Mouse (Mus musculus) midbrain, embryonic 14.5 days (tissue): ENCODE measurements at regions not wholly inside any gene's neighbourhood (a gene's known extent, or its start where the extent isn't known, plus 50 kb on each side); places are given as distances from the start of the nearest gene placed in this dataset.
"Not testable (repeated sequence)": the region's sequence is repeated elsewhere in the genome, so short reads cannot be mapped to it uniquely, and the experiment has no call there.

Experiments used
- ATAC-seq: fragments of 200-750 bp; cut with Nextera tagmentation; 2 replicates; pipeline ENCODE4 v1.8.0; 2017; ENCODE audit warnings: moderate number of reproducible peaks, moderate library complexity; ENCODE audit not compliant: low FRiP score, low TSS enrichment
- DNase-seq: peaks from one replicate; pipeline ENCODE4 v3.0.0-alpha.2; 2015
- H3K27ac ChIP-seq: fragments of 300-500 bp; sonication (generic); replicated peaks from 2 replicates; pipeline ENCODE4 v1.5.1; 2014; ENCODE audit warnings: mild to moderate bottlenecking, low read depth, low read length, moderate library complexity
- H3K27me3 ChIP-seq: fragments of 300-500 bp; sonication (generic); 2 replicates; pipeline ENCODE4 v1.6.1; 2014; ENCODE audit warnings: low read length, control low read depth, mixed read lengths; ENCODE audit not compliant: control insufficient read depth, insufficient read depth
- H3K36me3 ChIP-seq: fragments of 300-500 bp; sonication (generic); 2 replicates; pipeline ENCODE4 v1.6.1; 2014; ENCODE audit warnings: low read length, control low read depth; ENCODE audit not compliant: control insufficient read depth, insufficient read depth
- H3K4me1 ChIP-seq: fragments of 300-500 bp; sonication (generic); 2 replicates; pipeline ENCODE4 v1.6.1; 2014; ENCODE audit warnings: mild to moderate bottlenecking, antibody characterized with exemption, low read length, control low read depth; ENCODE audit not compliant: control insufficient read depth, insufficient read depth
- H3K4me2 ChIP-seq: fragments of 300-500 bp; sonication (generic); 2 replicates; pipeline ENCODE4 v1.6.1; 2014; ENCODE audit warnings: mild to moderate bottlenecking, low read length, moderate library complexity
- H3K4me3 ChIP-seq: fragments of 300-500 bp; sonication (generic); replicated peaks from 2 replicates; pipeline ENCODE4 v1.5.1; 2014; ENCODE audit warnings: low read depth, low read length
- H3K9ac ChIP-seq: fragments of 300-500 bp; sonication (generic); replicated peaks from 2 replicates; pipeline ENCODE4 v1.6.1; 2014; ENCODE audit warnings: mild to moderate bottlenecking, low read length, moderate library complexity
- H3K9me3 ChIP-seq: fragments of 300-500 bp; sonication (generic); 2 replicates; pipeline ENCODE4 v1.6.1; 2016; ENCODE audit warnings: low read length, control low read depth, mixed read lengths; ENCODE audit not compliant: control insufficient read depth
- WGBS: fragments of 180-500 bp; shearing (Covaris S2); extraction: QIAGEN DNeasy Blood & Tissue Kit; methylation state at CpG from one replicate; pipeline ENCODE4 v1.1.7; 2014; 5-methylcytosine and 5-hydroxymethylcytosine counted together

DNA sequence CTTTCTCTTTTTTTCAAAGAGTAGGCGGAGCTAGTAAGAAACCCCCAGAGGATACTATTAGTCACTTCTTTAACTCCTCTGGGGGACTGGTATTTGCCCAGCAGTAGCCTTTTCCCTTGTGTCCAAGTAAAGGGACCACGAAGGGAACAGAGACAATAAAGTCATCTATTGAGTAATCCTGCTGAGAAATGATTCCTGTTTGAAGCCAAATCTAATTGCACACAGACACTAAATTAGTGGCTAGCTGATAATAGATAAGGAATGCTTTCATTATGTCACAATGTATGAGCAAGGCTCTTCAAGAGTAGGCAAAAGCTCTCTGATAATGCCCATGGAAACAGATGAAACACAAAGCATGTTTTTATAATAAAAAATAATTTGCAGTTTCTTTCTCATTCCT, 201.9 kb upstream of the Gm21897 start:
- H3K9ac ChIP-seq, result no peak overlapping the region
- no peaks in the 10 kb centered on the region for H3K36me3 ChIP-seq
- H3K27me3 ChIP-seq, result no peaks in the 10 kb centered on the region
- no peaks in the 10 kb centered on the region for H3K9me3 ChIP-seq
- DNase-seq (peak; percentile 0), ATAC-seq (no peak)
- WGBS, result 47% methylated on average over 2 of the region's 2 CpGs
- H3K4me3 ChIP-seq, result no peak overlapping the region
- H3K4me2 ChIP-seq, result no peak overlapping the region
- no peak overlapping the region for H3K27ac ChIP-seq
- H3K4me1 ChIP-seq, result no peaks in the 10 kb centered on the region

DNA sequence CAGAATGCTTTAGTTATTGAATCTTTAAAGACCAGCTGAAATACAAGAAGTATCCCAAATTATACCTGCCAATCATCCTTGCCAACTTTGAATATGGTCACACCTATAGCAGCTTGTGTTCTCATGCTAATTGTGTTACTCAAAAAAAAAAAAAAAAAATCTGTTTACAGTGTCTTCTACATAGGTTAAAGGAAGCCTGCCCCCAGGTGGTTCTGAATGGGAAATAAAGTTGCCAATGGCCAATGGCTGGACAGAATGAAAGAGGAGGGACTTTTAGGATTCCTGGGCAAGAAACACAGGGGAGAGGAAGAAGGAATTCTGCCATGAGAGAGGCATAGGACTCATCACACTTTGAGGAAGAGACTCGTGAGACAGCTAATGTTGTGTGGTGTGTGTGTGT, 197.5 kb upstream of the Gm21897 start:
- Histone ChIP-seq H3K9ac (no peak overlapping the region), H3K4me1 (no peaks in the 10 kb centered on the region), H3K36me3 (no peaks in the 10 kb centered on the region), H3K4me2 (no peak overlapping the region), H3K27me3 (no peaks in the 10 kb centered on the region), H3K9me3 (no peaks in the 10 kb centered on the region), H3K4me3 (no peak overlapping the region), H3K27ac (no peak overlapping the region)
- WGBS, result 86% methylated on average over 1 of the region's 1 CpGs
- ATAC-seq, result no peak
- peak; percentile 36 for DNase-seq

GRCm38 (mm10) chr16:15128996-15129395, 188.3 kb upstream of the Gm21897 start:
- H3K9me3 ChIP-seq, result no peaks in the 10 kb centered on the region
- no peaks in the 10 kb centered on the region for H3K4me1 ChIP-seq
- H3K36me3 ChIP-seq, result no peaks in the 10 kb centered on the region
- DNase-seq, result no peak
- H3K4me3 ChIP-seq, result no peak overlapping the region
- no peak overlapping the region for H3K9ac ChIP-seq
- H3K27ac ChIP-seq, result no peak overlapping the region
- H3K27me3 ChIP-seq, result no peaks in the 10 kb centered on the region
- H3K4me2 ChIP-seq, result no peak overlapping the region
- no peak for ATAC-seq
- 89% methylated on average over 2 of the region's 2 CpGs for WGBS

DNA sequence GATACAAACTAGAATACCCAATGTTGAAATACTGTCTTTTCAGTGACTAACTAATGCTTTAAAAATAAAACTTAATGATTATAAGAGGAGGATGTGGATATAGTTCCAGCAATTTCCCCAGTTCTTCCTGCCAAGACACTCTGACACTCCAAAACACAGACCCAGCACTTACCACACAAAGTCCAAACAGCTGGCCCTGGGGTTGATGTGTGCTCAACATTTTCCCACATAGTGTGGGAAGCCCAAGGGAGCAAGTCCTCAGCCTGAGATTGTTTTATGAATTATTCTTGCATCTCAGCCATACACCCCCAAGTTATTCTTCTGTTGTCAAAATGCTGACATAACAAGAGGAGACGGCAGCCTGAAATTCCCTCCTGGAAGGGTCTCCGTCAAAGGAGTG, 187.5 kb upstream of the Gm21897 start:
- Histone ChIP-seq H3K27ac (no peak overlapping the region), H3K9ac (no peak overlapping the region), H3K4me3 (no peak overlapping the region), H3K27me3 (no peaks in the 10 kb centered on the region), H3K4me1 (no peaks in the 10 kb centered on the region), H3K36me3 (no peaks in the 10 kb centered on the region), H3K4me2 (no peak overlapping the region), H3K9me3 (no peaks in the 10 kb centered on the region)
- 85% methylated on average over 2 of the region's 2 CpGs for WGBS
- no peak for DNase-seq
- ATAC-seq, result no peak

- no peak for DNase-seq
- Histone ChIP-seq H3K4me2 (no peak overlapping the region), H3K36me3 (no peaks in the 10 kb centered on the region), H3K27me3 (no peaks in the 10 kb centered on the region), H3K9ac (no peak overlapping the region), H3K27ac (no peak overlapping the region), H3K9me3 (no peaks in the 10 kb centered on the region), H3K4me3 (no peak overlapping the region), H3K4me1 (no peaks in the 10 kb centered on the region)
- ATAC-seq, result no peak
- 76% methylated on average over 2 of the region's 2 CpGs for WGBS
Measured at GRCm38 (mm10) chr16:15157852-15158251, 159.4 kb upstream of the Gm21897 start.

DNA sequence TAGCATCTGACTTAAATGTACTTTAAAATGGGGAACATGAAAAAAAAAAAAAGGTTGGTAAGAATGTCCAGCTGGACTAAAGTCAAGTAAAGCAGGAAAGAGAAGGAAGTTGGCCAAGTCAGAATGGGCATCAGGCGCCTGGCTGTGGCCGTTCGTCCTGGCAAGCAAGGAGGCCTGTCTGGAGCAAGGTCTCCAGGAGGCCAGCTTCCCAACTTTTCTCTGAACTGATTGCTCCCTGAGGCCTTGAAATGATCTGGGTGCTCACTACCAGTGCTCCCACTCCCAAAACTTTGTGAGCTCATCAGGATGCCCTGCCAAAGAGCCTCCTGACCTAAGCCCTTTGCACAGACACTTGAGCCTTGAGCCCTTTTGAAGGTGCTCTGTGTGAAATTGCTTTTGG, 141.7 kb upstream of the Gm21897 start:
- no peaks in the 10 kb centered on the region for H3K4me1 ChIP-seq
- 94% methylated on average over 3 of the region's 3 CpGs for WGBS
- no peak overlapping the region for H3K4me2 ChIP-seq
- no peak overlapping the region for H3K9ac ChIP-seq
- no peak for ATAC-seq
- no peak overlapping the region for H3K27ac ChIP-seq
- H3K4me3 ChIP-seq, result no peak overlapping the region
- no peak for DNase-seq
- H3K36me3 ChIP-seq, result no peaks in the 10 kb centered on the region
- no peaks in the 10 kb centered on the region for H3K27me3 ChIP-seq
- H3K9me3 ChIP-seq, result no peaks in the 10 kb centered on the region

DNA sequence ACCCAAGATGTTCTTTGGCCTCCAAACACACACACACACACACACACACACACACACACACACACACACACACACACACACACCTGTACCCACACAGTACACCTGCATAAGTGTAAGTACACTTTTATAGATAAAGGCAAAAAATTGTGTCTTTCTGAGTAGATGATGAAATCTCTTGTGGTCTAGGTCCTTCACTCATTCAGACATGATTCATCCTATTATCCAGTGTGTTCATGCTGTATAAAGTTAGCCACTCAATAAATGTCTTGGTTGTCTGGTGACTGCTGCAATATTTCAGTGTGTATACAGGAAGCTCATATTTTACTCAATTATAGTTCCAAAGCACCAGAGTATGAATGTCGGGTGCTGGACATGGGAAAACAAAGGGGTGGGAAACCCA, 131.5 kb upstream of the Gm21897 start:
- H3K4me2 ChIP-seq, result no peak overlapping the region
- H3K27ac ChIP-seq, result no peak overlapping the region
- 100% methylated on average over 1 of the region's 1 CpGs for WGBS
- DNase-seq, result no peak
- H3K27me3 ChIP-seq, result no peaks in the 10 kb centered on the region
- H3K9ac ChIP-seq, result no peak overlapping the region
- H3K36me3 ChIP-seq, result no peaks in the 10 kb centered on the region
- no peaks in the 10 kb centered on the region for H3K9me3 ChIP-seq
- no peaks in the 10 kb centered on the region for H3K4me1 ChIP-seq
- ATAC-seq, result no peak
- H3K4me3 ChIP-seq, result no peak overlapping the region

- 78% methylated on average over 6 of the region's 6 CpGs for WGBS
- Histone ChIP-seq H3K27ac (no peak overlapping the region), H3K36me3 (no peaks in the 10 kb centered on the region), H3K27me3 (no peaks in the 10 kb centered on the region), H3K4me2 (no peak overlapping the region), H3K4me3 (no peak overlapping the region), H3K4me1 (no peaks in the 10 kb centered on the region), H3K9me3 (no peaks in the 10 kb centered on the region), H3K9ac (no peak overlapping the region)
- no peak for ATAC-seq
- peak; percentile 0 for DNase-seq
Measured at GRCm38 (mm10) chr16:15194926-15195711, 122.1 kb upstream of the Gm21897 start.

- not testable (repeated sequence) for H3K4me1 ChIP-seq, H3K4me3 ChIP-seq, H3K9ac ChIP-seq, DNase-seq, H3K27me3 ChIP-seq, H3K9me3 ChIP-seq, H3K4me2 ChIP-seq, H3K36me3 ChIP-seq, H3K27ac ChIP-seq, ATAC-seq
- 95% methylated on average over 8 of the region's 12 CpGs for WGBS
Measured at GRCm38 (mm10) chr16:15195931-15196330, 121.3 kb upstream of the Gm21897 start.
